Mouse (Mus musculus) CH12.LX (cell line): ENCODE results near the gene Dpp4. TPM values are rescaled to one million over a fixed set of nuclear protein-coding genes. Genes with fewer than 3 reads are reported as not detected.

Source experiments
- DNase-seq: peaks from one replicate; pipeline ENCODE4 v3.0.0-alpha.2; 2013; ENCODE audit errors: extremely low read depth
- H3K27ac ChIP-seq: 2 replicates; pipeline ENCODE4 v1.5.1; 2012; ENCODE audit warnings: low read depth, mild to moderate bottlenecking, control low read depth, moderate library complexity; ENCODE audit not compliant: insufficient read depth
- H3K27me3 ChIP-seq: replicated peaks from 2 replicates; pipeline ENCODE3; 2012; ENCODE audit warnings: inconsistent platforms
- H3K36me3 ChIP-seq, 2 experiments: replicated peaks in 1 of 2; 2 replicates each; pipeline versions ENCODE3 to v1.6.1; 2012; ENCODE audit warnings: inconsistent platforms in 1 of 2, low read length in 1 of 2, mild to moderate bottlenecking in 1 of 2, mixed read lengths in 1 of 2, moderate library complexity in 1 of 2; ENCODE audit not compliant: control insufficient read depth in 1 of 2, insufficient read depth in 1 of 2
- H3K4me1 ChIP-seq, 2 experiments: 2 replicates each; pipeline ENCODE4 v1.6.1; 2012; ENCODE audit warnings: inconsistent platforms in 1 of 2, moderate library complexity in 1 of 2; ENCODE audit not compliant: insufficient read depth in 2 of 2, control insufficient read depth in 1 of 2
- H3K4me2 ChIP-seq: 2 replicates; pipeline ENCODE4 v1.6.1; 2012; ENCODE audit warnings: low read depth, mild to moderate bottlenecking, control low read depth; ENCODE audit not compliant: poor library complexity, insufficient read depth, severe bottlenecking
- H3K4me3 ChIP-seq, 3 experiments: fragments of 150-350 bp in 1 of 3; sonication (generic) in 1 of 3; replicated peaks in 1 of 3; 2 replicates each; pipeline versions ENCODE3 to v1.5.1; 2011 to 2012; ENCODE audit warnings: low read depth in 2 of 3, low read length in 2 of 3, mild to moderate bottlenecking in 2 of 3, moderate library complexity in 2 of 3, control low read depth in 1 of 3, improper control_type of control experiment in 1 of 3, inconsistent platforms in 1 of 3, mixed read lengths in 1 of 3; ENCODE audit not compliant: poor library complexity in 1 of 3
- H3K79me2 ChIP-seq: replicated peaks from 2 replicates; pipeline ENCODE4 v1.6.1; 2012; ENCODE audit warnings: mild to moderate bottlenecking, moderate library complexity; ENCODE audit not compliant: control insufficient read depth, poor library complexity, insufficient read depth, severe bottlenecking; ENCODE audit errors: extremely low read depth
- H3K9ac ChIP-seq: 2 replicates; pipeline ENCODE4 v1.6.1; 2012; ENCODE audit warnings: low read depth, mild to moderate bottlenecking, control low read depth, moderate library complexity; ENCODE audit not compliant: insufficient read depth
- H3K9me3 ChIP-seq: replicated peaks from 2 replicates; pipeline ENCODE3; 2012; ENCODE audit warnings: low read length, inconsistent platforms, mixed read lengths
- CHD2 ChIP-seq: IDR thresholded peaks from 2 replicates; pipeline ENCODE4 v1.6.1; 2011; ENCODE audit warnings: low read length, improper control_type of control experiment
- CTCF ChIP-seq, 2 experiments: IDR thresholded peaks in 1 of 2; conservative IDR thresholded peaks in 1 of 2; 2 replicates each; pipeline ENCODE4 v1.5.1; 2011 to 2012; ENCODE audit warnings: low read depth in 2 of 2, low read length in 2 of 2, improper control_type of control experiment in 1 of 2, inconsistent platforms in 1 of 2, mild to moderate bottlenecking in 1 of 2, moderate library complexity in 1 of 2
- E2F4 ChIP-seq: IDR thresholded peaks from 2 replicates; pipeline ENCODE4 v1.6.1; 2011; ENCODE audit warnings: low read depth, low read length, improper control_type of control experiment; ENCODE audit not compliant: insufficient replicate concordance
- ETS1 ChIP-seq: conservative IDR thresholded peaks from 2 replicates; pipeline ENCODE4 v1.6.1; 2012; ENCODE audit warnings: low read depth, mild to moderate bottlenecking, inconsistent platforms, low read length, improper control_type of control experiment, moderate library complexity
- JUN ChIP-seq: IDR thresholded peaks from 2 replicates; pipeline ENCODE4 v1.6.1; 2011; ENCODE audit warnings: low read depth, mild to moderate bottlenecking, low read length, improper control_type of control experiment, moderate library complexity; ENCODE audit not compliant: insufficient read depth
- JUND ChIP-seq: conservative IDR thresholded peaks from 2 replicates; pipeline ENCODE4 v1.6.1; 2011; ENCODE audit warnings: low read depth, low read length, improper control_type of control experiment
- KAT2A ChIP-seq: IDR thresholded peaks from 2 replicates; pipeline ENCODE4 v1.6.1; 2012; ENCODE audit warnings: low read length, improper control_type of control experiment, inconsistent platforms; ENCODE audit not compliant: insufficient replicate concordance
- MAZ ChIP-seq: IDR thresholded peaks from 2 replicates; pipeline ENCODE4 v1.6.1; 2012; ENCODE audit warnings: low read depth, mild to moderate bottlenecking, inconsistent platforms, low read length, improper control_type of control experiment, moderate library complexity
- MYC ChIP-seq: IDR thresholded peaks from 2 replicates; pipeline ENCODE4 v1.6.1; 2011; ENCODE audit warnings: low read depth, mild to moderate bottlenecking, improper control_type of control experiment, low read length
- NELFE ChIP-seq: IDR thresholded peaks from 2 replicates; pipeline ENCODE4 v1.6.1; 2011; ENCODE audit warnings: low read depth, low read length, improper control_type of control experiment
- PAX5 ChIP-seq: IDR thresholded peaks from 2 replicates; pipeline ENCODE4 v1.6.1; 2012; ENCODE audit warnings: low read length, inconsistent platforms, mixed read lengths
- RAD21 ChIP-seq: IDR thresholded peaks from 2 replicates; pipeline ENCODE4 v1.6.1; 2011; ENCODE audit warnings: low read depth, mild to moderate bottlenecking, low read length, improper control_type of control experiment, moderate library complexity
- SMC3 ChIP-seq: IDR thresholded peaks from 2 replicates; pipeline ENCODE4 v1.6.1; 2011; ENCODE audit warnings: low read depth, low read length, improper control_type of control experiment
- TCF12 ChIP-seq: IDR thresholded peaks from 2 replicates; pipeline ENCODE4 v1.6.1; 2014; ENCODE audit warnings: low read depth, mild to moderate bottlenecking, inconsistent platforms, low read length, improper control_type of control experiment
- UBTF ChIP-seq: IDR thresholded peaks from 2 replicates; pipeline ENCODE4 v1.6.1; 2012; ENCODE audit warnings: low read depth, mild to moderate bottlenecking, inconsistent platforms, low read length, improper control_type of control experiment, moderate library complexity
- USF1 ChIP-seq: IDR thresholded peaks from 2 replicates; pipeline ENCODE4 v1.6.1; 2014; ENCODE audit warnings: low read depth, mild to moderate bottlenecking, inconsistent platforms, low read length, improper control_type of control experiment
- ZNF384 ChIP-seq: IDR thresholded peaks from 2 replicates; pipeline ENCODE4 v1.6.1; 2012; ENCODE audit warnings: low read depth, low read length, improper control_type of control experiment, inconsistent platforms
- dilution Hi-C: fragments of 300-500 bp; cut with MboI; formaldehyde crosslinking; loops from 2 replicates; pipeline ENCODE4 v1.14.3; 2020; ENCODE audit warnings: low sequenced_read_pairs; ENCODE audit not compliant: extremely low pct_unique_long_range_greater_than_20kb, extremely low pct_ligation_motif_present
- in situ Hi-C: fragments of 300-500 bp; cut with MboI; formaldehyde crosslinking; loops from 3 replicates; pipeline ENCODE4 v1.14.3; 2019; ENCODE audit warnings: low sequenced_read_pairs, low pct_ligation_motif_present, low pct_unique_long_range_greater_than_20kb, mixed read lengths
- polyA plus RNA-seq: library from polyadenylated mRNA; unstranded; fragments of >175 nt; gene quantifications from 2 replicates; pipeline ENCODE4 v1.2.1, GENCODE M21; 2012; ENCODE audit warnings: low read depth; ENCODE audit not compliant: insufficient read length
- total RNA-seq, 2 experiments: library from RNA; depleted of rRNA; stranded (reverse); fragments of 300-350 nt in 1 of 2; fragments of >200 nt in 1 of 2; gene quantifications; 2 replicates each; pipeline ENCODE4 v1.2.3; 2012 to 2014

Gene Dpp4
- total and polyA plus RNA-seq, 3 experiments = 0.04 to 3.6 (median 0.29) TPM

DNA sequence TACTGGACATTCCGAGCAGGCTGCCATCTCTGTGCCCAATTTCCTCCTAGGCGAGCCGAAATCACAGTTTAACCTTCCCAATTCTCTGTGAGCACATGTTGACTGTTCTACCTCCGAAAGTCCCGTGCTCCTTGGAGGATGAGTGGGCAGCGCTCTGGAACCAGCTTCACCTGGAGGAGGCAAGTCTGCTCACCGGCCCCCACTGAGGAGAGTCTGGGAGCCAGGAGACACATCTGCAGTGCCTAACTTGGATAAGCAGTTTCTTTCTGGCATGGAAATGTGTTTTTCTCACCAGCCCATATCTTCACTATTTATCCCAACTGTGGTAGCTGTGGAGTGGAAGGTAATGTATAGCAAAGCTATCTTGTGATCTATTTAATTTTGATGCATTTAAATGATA is 54.8 kb downstream of the Dpp4 start:
- Histone ChIP-seq H3K27me3 (no peaks in the 10 kb centered on the region), H3K4me3 (no peak overlapping the region), H3K9me3 (no peaks in the 10 kb centered on the region), H3K4me2 (no peak overlapping the region), H3K27ac (no peak overlapping the region)
- dilution Hi-C loops = no loop called here
- TF ChIP-seq CTCF (conservative IDR thresholded peaks at IDR 0.05 in 1 of 2, IDR thresholded peaks at IDR 0.05 in 1 of 2; ENCODE audit: low read depth in 2 of 2, low read length in 2 of 2) (no peak), CHD2 (no peak), ETS1 (no peak), USF1 (no peak), UBTF (no peak), NELFE (no peak), ZNF384 (no peak), MAZ (no peak), KAT2A (no peak), SMC3 (no peak), MYC (no peak), PAX5 (no peak), RAD21 (no peak), TCF12 (no peak), E2F4 (no peak), JUN (no peak), JUND (no peak)
- TF ChIP-seq, all 38 proteins: peak for 0
- peaks cover 0 to 1% of the 10 kb centered on the region in 2 experiments for H3K36me3 ChIP-seq
- H3K4me1 ChIP-seq = no peaks in the 10 kb centered on the region
- DNase-seq = no peak
- no peak overlapping the region for H3K9ac ChIP-seq
- in situ Hi-C loops = no loop called here
- no peaks in the 10 kb centered on the region for H3K79me2 ChIP-seq

DNA sequence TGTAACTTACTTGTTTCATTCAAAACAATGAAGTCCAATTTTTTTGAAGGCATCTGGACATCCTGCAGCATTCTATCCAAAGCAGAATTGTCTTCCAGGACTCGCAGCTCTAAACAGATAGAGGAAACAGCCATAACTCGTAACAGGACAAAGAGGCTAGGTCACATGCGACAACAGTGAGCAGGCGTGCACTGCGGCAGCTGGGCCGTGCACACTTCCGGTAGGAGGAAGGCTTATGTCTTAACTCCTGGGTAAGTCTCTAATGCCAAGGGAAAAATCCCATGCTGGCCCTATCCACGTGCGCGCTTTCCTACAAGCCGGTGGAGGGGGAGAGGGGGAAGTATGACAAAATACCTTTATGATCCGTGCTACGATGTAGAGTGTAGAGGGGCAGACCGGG is 55.4 kb downstream of the Dpp4 start:
- no peak for DNase-seq
- H3K9ac ChIP-seq = no peak overlapping the region
- no peaks in the 10 kb centered on the region for H3K9me3 ChIP-seq
- H3K4me1 ChIP-seq = no peaks in the 10 kb centered on the region
- dilution Hi-C loops (no loop called here), in situ Hi-C loops (no loop called here)
- H3K36me3 ChIP-seq = no peaks in the 10 kb centered on the region
- no peak overlapping the region for H3K4me3 ChIP-seq
- no peak overlapping the region for H3K4me2 ChIP-seq
- H3K27ac ChIP-seq = no peak overlapping the region
- no peaks in the 10 kb centered on the region for H3K27me3 ChIP-seq
- no peaks in the 10 kb centered on the region for H3K79me2 ChIP-seq
- no peak for TF ChIP-seq E2F4
